Mouse (Mus musculus) frontal cortex, postnatal 10 days (tissue): ENCODE data around the gene Krtap29-1.

ENCODE experiments used
- DNase-seq, 2 experiments: peaks; one replicate each; pipeline ENCODE4 v3.0.0; 2022; ENCODE audit warnings: low spot score in 2 of 2, mixed read lengths in 1 of 2

The Krtap29-1 gene

DNA sequence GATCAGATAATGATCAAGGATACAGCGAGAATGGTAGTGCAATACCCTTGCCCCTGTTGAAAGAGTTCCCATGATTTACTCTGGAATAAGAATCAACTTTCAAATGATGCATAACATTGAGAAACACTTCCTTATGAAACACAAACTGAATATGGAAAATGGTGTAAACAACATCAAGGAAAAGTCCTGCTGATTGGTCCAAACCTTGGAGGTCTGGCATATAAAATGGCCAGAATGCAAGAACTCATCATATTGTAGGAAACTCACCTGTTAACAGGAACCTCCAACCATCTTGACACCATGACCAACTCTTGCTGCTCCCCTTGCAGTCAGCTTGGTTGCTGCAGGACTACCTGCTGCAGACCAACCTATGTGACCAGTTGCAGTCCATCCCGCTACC lies 30.7 kb downstream of the Krtap29-1 start, which contains the start of gene Krtap9-5:
Krtap9-5 (plus strand) TSS at position 301 of the 400 bp plus-strand sequence.
- no peak for DNase-seq

DNA sequence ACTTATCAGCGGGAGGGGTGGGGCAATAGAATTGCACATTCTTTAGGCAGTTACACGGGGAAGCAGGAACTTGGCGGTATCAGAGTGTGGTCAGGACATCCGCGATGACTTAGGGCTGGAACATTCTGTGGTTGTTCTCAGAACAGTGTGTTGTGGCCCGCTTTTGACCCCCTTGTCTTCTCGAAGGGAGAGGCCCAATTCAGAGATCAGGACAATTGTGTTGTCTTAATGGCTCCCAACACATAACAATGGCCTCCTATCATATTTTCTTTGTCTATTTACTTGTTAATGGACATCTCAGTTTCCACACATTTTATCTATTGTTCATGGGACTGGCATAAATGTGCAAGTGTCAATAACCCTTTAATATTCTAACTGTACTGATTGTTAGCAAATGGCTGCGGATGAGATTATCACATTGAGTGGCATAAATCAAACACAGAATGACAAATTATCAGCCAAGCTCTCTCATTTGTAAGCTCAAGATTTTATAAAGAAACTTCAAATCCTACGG lies 41.0 kb downstream of the Krtap29-1 start:
- no peak for DNase-seq

DNA sequence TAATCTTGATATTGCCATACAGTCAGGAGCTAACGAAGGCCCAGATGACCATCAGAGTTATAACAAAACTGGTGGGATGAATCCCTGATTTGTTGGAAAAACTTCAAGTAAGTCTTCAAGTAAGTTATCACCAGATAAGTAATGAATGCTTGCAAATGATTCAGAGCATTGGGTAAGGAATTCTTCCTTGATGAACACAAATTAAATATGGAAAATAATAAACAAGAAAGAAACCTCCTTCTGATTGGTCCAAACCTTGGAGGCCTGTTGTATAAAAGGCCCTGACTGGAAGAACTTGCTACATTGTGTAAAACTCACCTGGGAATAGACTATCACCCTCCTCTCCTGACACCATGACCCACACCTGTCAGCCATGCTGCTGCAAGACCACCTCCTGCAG lies 42.9 kb downstream of the Krtap29-1 start, which contains the start of gene Krtap31-2:
Krtap31-2 (plus strand) TSS at position 301 of the 400 bp plus-strand sequence.
- DNase-seq = no peak
